Mouse (Mus musculus): ENCODE data around the gene Akap1. TPM values are rescaled to one million over a fixed set of nuclear protein-coding genes. Genes with fewer than 3 reads are reported as not detected.

Gene Akap1
- total and polyA plus RNA-seq, 2 experiments from 2014 or later: 24.4 to 48.2 TPM

- Histone ChIP-seq H3K9ac (replicated peaks; ENCODE audit: low read length, poor library complexity, severe bottlenecking) (no peak overlapping the region), H3K27me3 (ENCODE audit: insufficient read depth, low read length) (no peaks in the 10 kb centered on the region), H3K4me3 (ENCODE audit: low read depth, low read length) (no peak overlapping the region), H3K4me2 (ENCODE audit: low read depth, low read length, poor library complexity, severe bottlenecking) (no peak overlapping the region), H3K36me3 (ENCODE audit: insufficient read depth, low read length) (peaks cover 37% of the 10 kb centered on the region), H3K4me1 (ENCODE audit: insufficient read depth, low read length) (no peaks in the 10 kb centered on the region), H3K27ac (ENCODE audit: low read depth, low read length) (no peak overlapping the region), H3K9me3 (ENCODE audit: low read length) (no peaks in the 10 kb centered on the region)
- DNase-seq (ENCODE audit: low spot score): no peak
- no peak for ATAC-seq (ENCODE audit: low FRiP score)
- TF ChIP-seq CTCF (IDR thresholded peaks at IDR 0.05): no peak
- 93% methylated on average over 13 of the region's 13 CpGs for WGBS
Measured at GRCm38 (mm10) chr11:88842315-88842975, 21.9 kb downstream of the Akap1 start.

DNA sequence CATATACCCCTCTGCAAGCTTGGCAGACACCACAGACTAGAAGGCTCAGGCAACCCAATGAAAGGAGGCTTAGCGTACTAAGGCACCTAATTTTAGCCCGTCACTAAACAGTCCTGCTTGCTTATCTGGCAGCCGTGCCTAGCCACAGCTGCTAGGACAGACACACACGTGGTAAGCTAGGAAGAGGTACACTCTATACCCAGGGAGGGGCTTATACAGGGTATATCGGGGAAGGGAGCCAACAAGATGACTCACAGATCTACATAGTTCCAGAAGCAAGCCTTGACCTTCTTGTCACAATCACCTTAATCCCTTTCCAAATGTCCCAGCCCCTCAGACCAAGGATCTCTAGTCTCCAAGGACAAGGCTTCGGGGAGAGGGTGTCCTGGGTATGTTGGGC lies 23.0 kb downstream of the Akap1 start:
- no peak for TF ChIP-seq CTCF (IDR thresholded peaks at IDR 0.05)
- H3K9me3 ChIP-seq (ENCODE audit: low read length): no peaks in the 10 kb centered on the region
- peaks cover 45% of the 10 kb centered on the region for H3K36me3 ChIP-seq (ENCODE audit: insufficient read depth, low read length)
- DNase-seq (ENCODE audit: low spot score) (no peak), ATAC-seq (ENCODE audit: low FRiP score) (no peak)
- H3K4me3 ChIP-seq (ENCODE audit: low read depth, low read length): no peak overlapping the region
- H3K4me1 ChIP-seq (ENCODE audit: insufficient read depth, low read length): no peaks in the 10 kb centered on the region
- H3K9ac ChIP-seq (replicated peaks; ENCODE audit: low read length, poor library complexity, severe bottlenecking): no peak overlapping the region
- H3K27ac ChIP-seq (ENCODE audit: low read depth, low read length): no peak overlapping the region
- H3K4me2 ChIP-seq (ENCODE audit: low read depth, low read length, poor library complexity, severe bottlenecking): no peak overlapping the region
- WGBS: 88% methylated on average over 6 of the region's 6 CpGs
- no peaks in the 10 kb centered on the region for H3K27me3 ChIP-seq (ENCODE audit: insufficient read depth, low read length)

- Histone ChIP-seq H3K27ac (ENCODE audit: low read depth, low read length) (no peak overlapping the region), H3K9me3 (ENCODE audit: low read length) (no peaks in the 10 kb centered on the region), H3K4me3 (ENCODE audit: low read depth, low read length) (no peak overlapping the region), H3K9ac (replicated peaks; ENCODE audit: low read length, poor library complexity, severe bottlenecking) (no peak overlapping the region), H3K4me2 (ENCODE audit: low read depth, low read length, poor library complexity, severe bottlenecking) (no peak overlapping the region), H3K36me3 (ENCODE audit: insufficient read depth, low read length) (peaks cover 45% of the 10 kb centered on the region), H3K27me3 (ENCODE audit: insufficient read depth, low read length) (no peaks in the 10 kb centered on the region), H3K4me1 (ENCODE audit: insufficient read depth, low read length) (no peaks in the 10 kb centered on the region)
- ATAC-seq (ENCODE audit: low FRiP score): no peak
- no peak for DNase-seq (ENCODE audit: low spot score)
- 84% methylated on average over 10 of the region's 10 CpGs for WGBS
- no peak for TF ChIP-seq CTCF (IDR thresholded peaks at IDR 0.05)
Measured at GRCm38 (mm10) chr11:88840724-88841350, 23.5 kb downstream of the Akap1 start.

GRCm38 (mm10) chr11:88840292-88840691 lies 24.1 kb downstream of the Akap1 start:
- no peaks in the 10 kb centered on the region for H3K9me3 ChIP-seq (ENCODE audit: low read length)
- no peak overlapping the region for H3K4me2 ChIP-seq (ENCODE audit: low read depth, low read length, poor library complexity, severe bottlenecking)
- ATAC-seq (ENCODE audit: low FRiP score) (no peak), DNase-seq (ENCODE audit: low spot score) (no peak)
- H3K27ac ChIP-seq (ENCODE audit: low read depth, low read length): no peak overlapping the region
- 74% methylated on average over 8 of the region's 8 CpGs for WGBS
- no peaks in the 10 kb centered on the region for H3K4me1 ChIP-seq (ENCODE audit: insufficient read depth, low read length)
- no peaks in the 10 kb centered on the region for H3K27me3 ChIP-seq (ENCODE audit: insufficient read depth, low read length)
- no peak overlapping the region for H3K9ac ChIP-seq (replicated peaks; ENCODE audit: low read length, poor library complexity, severe bottlenecking)
- H3K36me3 ChIP-seq (ENCODE audit: insufficient read depth, low read length): peaks cover 42% of the 10 kb centered on the region
- no peak overlapping the region for H3K4me3 ChIP-seq (ENCODE audit: low read depth, low read length)
- TF ChIP-seq CTCF (IDR thresholded peaks at IDR 0.05): no peak

DNA sequence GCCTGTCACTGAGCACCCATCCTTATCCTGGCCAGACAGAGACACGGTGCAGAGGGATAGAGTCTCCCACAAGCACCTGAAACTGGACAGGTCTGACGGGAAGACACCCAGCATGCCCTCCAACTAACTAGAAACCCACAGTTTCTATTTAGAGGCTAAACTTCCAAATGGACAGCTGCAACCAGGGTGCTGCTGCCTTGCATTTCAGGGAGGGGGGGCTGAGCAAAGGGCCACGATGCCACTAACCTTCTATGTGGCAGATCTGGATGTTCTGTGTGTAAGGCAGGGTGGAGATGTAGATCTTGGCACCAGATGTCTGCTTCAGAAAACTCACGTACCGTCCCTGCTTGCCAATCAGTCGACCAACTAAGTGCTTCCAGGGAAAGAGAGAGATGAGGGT lies 25.0 kb downstream of the Akap1 start:
- no peak for TF ChIP-seq CTCF (IDR thresholded peaks at IDR 0.05)
- no peaks in the 10 kb centered on the region for H3K4me1 ChIP-seq (ENCODE audit: insufficient read depth, low read length)
- WGBS: 93% methylated on average over 6 of the region's 6 CpGs
- H3K9me3 ChIP-seq (ENCODE audit: low read length): no peaks in the 10 kb centered on the region
- no peaks in the 10 kb centered on the region for H3K27me3 ChIP-seq (ENCODE audit: insufficient read depth, low read length)
- ATAC-seq (ENCODE audit: low FRiP score) (no peak), DNase-seq (ENCODE audit: low spot score) (no peak)
- no peak overlapping the region for H3K27ac ChIP-seq (ENCODE audit: low read depth, low read length)
- no peak overlapping the region for H3K9ac ChIP-seq (replicated peaks; ENCODE audit: low read length, poor library complexity, severe bottlenecking)
- no peak overlapping the region for H3K4me3 ChIP-seq (ENCODE audit: low read depth, low read length)
- H3K36me3 ChIP-seq (ENCODE audit: insufficient read depth, low read length): peaks cover 43% of the 10 kb centered on the region
- H3K4me2 ChIP-seq (ENCODE audit: low read depth, low read length, poor library complexity, severe bottlenecking): no peak overlapping the region

GRCm38 (mm10) chr11:88838630-88839029 lies 25.8 kb downstream of the Akap1 start:
- WGBS: 94% methylated on average over 13 of the region's 13 CpGs

More at GRCm38 (mm10) chr11:88838630-88839029, 25.8 kb downstream of the Akap1 start:
- no peak for TF ChIP-seq CTCF (IDR thresholded peaks at IDR 0.05)
- ATAC-seq (ENCODE audit: low FRiP score) (no peak), DNase-seq (ENCODE audit: low spot score) (no peak)
- Histone ChIP-seq H3K9ac (replicated peaks; ENCODE audit: low read length, poor library complexity, severe bottlenecking) (no peak overlapping the region), H3K9me3 (ENCODE audit: low read length) (no peaks in the 10 kb centered on the region), H3K4me3 (ENCODE audit: low read depth, low read length) (no peak overlapping the region), H3K36me3 (ENCODE audit: insufficient read depth, low read length) (peaks cover 43% of the 10 kb centered on the region), H3K27me3 (ENCODE audit: insufficient read depth, low read length) (no peaks in the 10 kb centered on the region), H3K4me2 (ENCODE audit: low read depth, low read length, poor library complexity, severe bottlenecking) (no peak overlapping the region), H3K27ac (ENCODE audit: low read depth, low read length) (no peak overlapping the region), H3K4me1 (ENCODE audit: insufficient read depth, low read length) (no peaks in the 10 kb centered on the region)

All from midbrain, postnatal 0 days (tissue).